Mouse (Mus musculus): Measurements from ENCODE around the gene B830017H08Rik. TPM values are rescaled to one million over a fixed set of nuclear protein-coding genes. Genes with fewer than 3 reads are reported as not detected.

B830017H08Rik gene
- total and polyA plus RNA-seq, 3 experiments, result 0.08 TPM; not detected in 2

GRCm38 (mm10) chr16:17804982-17805381 is 27.9 kb upstream of the B830017H08Rik start:
- no peak overlapping the region for H3K9ac ChIP-seq (ENCODE audit: insufficient read depth, low read depth)
- dilution Hi-C loops (cut with MboI; ENCODE audit: extremely low pct_ligation_motif_present, extremely low pct_unique_long_range_greater_than_20kb, low sequenced_read_pairs), result no loop called here
- no peaks in the 10 kb centered on the region for H3K4me1 ChIP-seq (ENCODE audit: control insufficient read depth in 1 of 2, insufficient read depth in 2 of 2)
- TF ChIP-seq GABPA (IDR thresholded peaks at IDR 0.05; ENCODE audit: insufficient replicate concordance, low read depth, low read length) (no peak), KAT2A (IDR thresholded peaks at IDR 0.05; ENCODE audit: insufficient replicate concordance, low read length) (no peak), POLR2A (IDR thresholded peaks at IDR 0.05; ENCODE audit: low read depth, low read length) (no peak), MAZ (IDR thresholded peaks at IDR 0.05; ENCODE audit: low read depth, low read length) (no peak), ZC3H11A (IDR thresholded peaks at IDR 0.05; ENCODE audit: low read depth, low read length) (no peak), MAFK (IDR thresholded peaks at IDR 0.05; ENCODE audit: insufficient replicate concordance, low read length) (no peak), BHLHE40 (IDR thresholded peaks at IDR 0.05; ENCODE audit: low read depth, low read length) (no peak), RCOR1 (conservative IDR thresholded peaks at IDR 0.05; ENCODE audit: low read depth, low read length) (no peak), SMC3 (IDR thresholded peaks at IDR 0.05; ENCODE audit: low read depth, low read length) (no peak), RAD21 (IDR thresholded peaks at IDR 0.05; ENCODE audit: low read depth, low read length) (no peak), POLR2AphosphoS2 (IDR thresholded peaks at IDR 0.05; ENCODE audit: low read depth, low read length) (no peak), HCFC1 (IDR thresholded peaks at IDR 0.05; ENCODE audit: low read depth, low read length) (no peak), SIN3A (IDR thresholded peaks at IDR 0.05; ENCODE audit: low read length) (no peak), ZNF384 (IDR thresholded peaks at IDR 0.05; ENCODE audit: low read depth, low read length) (no peak), TBP (conservative IDR thresholded peaks at IDR 0.05; ENCODE audit: low read depth, low read length) (no peak), MYC (IDR thresholded peaks at IDR 0.05; ENCODE audit: low read depth, low read length) (no peak), IRF4 (IDR thresholded peaks at IDR 0.05; ENCODE audit: low read depth, low read length) (no peak), EP300 (IDR thresholded peaks at IDR 0.05; ENCODE audit: low read length) (no peak), MEF2A (IDR thresholded peaks at IDR 0.05; ENCODE audit: borderline replicate concordance, low read depth, low read length) (no peak)
- no peaks in the 10 kb centered on the region for H3K79me2 ChIP-seq (replicated peaks; ENCODE audit: control insufficient read depth, extremely low read depth, insufficient read depth, poor library complexity, severe bottlenecking)
- peaks cover 16% of the 10 kb centered on the region for H3K9me3 ChIP-seq (replicated peaks; ENCODE audit: low read length)
- no peak overlapping the region for H3K27ac ChIP-seq (ENCODE audit: insufficient read depth, low read depth)
- peaks cover 47% of the 10 kb centered on the region for H3K27me3 ChIP-seq (replicated peaks)
- H3K4me2 ChIP-seq (ENCODE audit: insufficient read depth, low read depth, poor library complexity, severe bottlenecking), result no peak overlapping the region
- DNase-seq (ENCODE audit: extremely low read depth), result no peak
- no peaks in the 10 kb centered on the region for H3K36me3 ChIP-seq (replicated peaks in 1 of 2; ENCODE audit: control insufficient read depth in 1 of 2, insufficient read depth in 1 of 2, low read length in 1 of 2)
- in situ Hi-C loops (cut with MboI; ENCODE audit: low pct_ligation_motif_present, low pct_unique_long_range_greater_than_20kb, low sequenced_read_pairs), result no loop called here
- no peak overlapping the region for H3K4me3 ChIP-seq (replicated peaks in 1 of 3; ENCODE audit: low read depth in 2 of 3, low read length in 2 of 3, poor library complexity in 1 of 3)

- Histone ChIP-seq H3K79me2 (replicated peaks; ENCODE audit: control insufficient read depth, extremely low read depth, insufficient read depth, poor library complexity, severe bottlenecking) (no peaks in the 10 kb centered on the region), H3K27ac (ENCODE audit: insufficient read depth, low read depth) (no peak overlapping the region), H3K9me3 (replicated peaks; ENCODE audit: low read length) (peaks cover 16% of the 10 kb centered on the region), H3K36me3 (replicated peaks in 1 of 2; ENCODE audit: control insufficient read depth in 1 of 2, insufficient read depth in 1 of 2, low read length in 1 of 2) (no peaks in the 10 kb centered on the region), H3K4me3 (replicated peaks in 1 of 3; ENCODE audit: low read depth in 2 of 3, low read length in 2 of 3, poor library complexity in 1 of 3) (no peak overlapping the region), H3K4me2 (ENCODE audit: insufficient read depth, low read depth, poor library complexity, severe bottlenecking) (no peak overlapping the region), H3K4me1 (ENCODE audit: control insufficient read depth in 1 of 2, insufficient read depth in 2 of 2) (no peaks in the 10 kb centered on the region), H3K27me3 (replicated peaks) (peaks cover 48% of the 10 kb centered on the region), H3K9ac (ENCODE audit: insufficient read depth, low read depth) (no peak overlapping the region)
- DNase-seq (ENCODE audit: extremely low read depth), result no peak
- dilution Hi-C loops (cut with MboI; ENCODE audit: extremely low pct_ligation_motif_present, extremely low pct_unique_long_range_greater_than_20kb, low sequenced_read_pairs) (no loop called here), in situ Hi-C loops (cut with MboI; ENCODE audit: low pct_ligation_motif_present, low pct_unique_long_range_greater_than_20kb, low sequenced_read_pairs) (no loop called here)
- TF ChIP-seq SMC3 (IDR thresholded peaks at IDR 0.05; ENCODE audit: low read depth, low read length) (no peak), TCF12 (IDR thresholded peaks at IDR 0.05; ENCODE audit: low read depth, low read length) (0 out of 2 replicates have a peak, but pooled peaks have one; percentile 22)
These were observed 26.2 kb upstream of the B830017H08Rik start for GRCm38 (mm10) chr16:17806581-17807191.
